Mouse (Mus musculus): ENCODE results near the gene Polr1d. TPM values are rescaled to one million over a fixed set of nuclear protein-coding genes. Genes with fewer than 3 reads are reported as not detected.

Gene Polr1d
- total and polyA plus RNA-seq, 3 experiments: 24.2 to 74.8 (median 66.6) TPM

- 74% methylated on average over 9 of the region's 9 CpGs for WGBS
- Histone ChIP-seq H3K4me3 (no peak overlapping the region), H3K27me3 (ENCODE audit: control insufficient read depth, insufficient read depth, low read length) (no peaks in the 10 kb centered on the region), H3K36me3 (ENCODE audit: control insufficient read depth, insufficient read depth, low read length) (0 out of 2 replicates have a peak, but pooled peaks cover 1% of the 10 kb centered on the region), H3K27ac (no peak overlapping the region), H3K79me2 (replicated peaks; ENCODE audit: control insufficient read depth, insufficient read depth, low read length) (no peaks in the 10 kb centered on the region; the same call in 1 of the 2 replicates), H3K4me1 (ENCODE audit: control insufficient read depth, insufficient read depth, low read length) (peaks cover 9% of the 10 kb centered on the region), H3K9ac (ENCODE audit: low read depth, low read length) (no peak overlapping the region)
- no peak for DNase-seq
- TF ChIP-seq CTCF (IDR thresholded peaks at IDR 0.05) (no peak), POLR2A (IDR thresholded peaks at IDR 0.05; ENCODE audit: insufficient read depth, low read depth, low read length) (no peak), EP300 (IDR thresholded peaks at IDR 0.05; ENCODE audit: insufficient read depth, low read depth, low read length) (no peak)
- intact Hi-C loops (cut with DNase I): no loop called here
These were observed 8.5 kb downstream of the Polr1d start for GRCm38 (mm10) chr5:147085201-147085894.

- 86% methylated on average over 4 of the region's 4 CpGs for WGBS
- peaks cover 11% of the 10 kb centered on the region for H3K4me1 ChIP-seq (ENCODE audit: control insufficient read depth, insufficient read depth, low read length)
These were observed 10.0 kb downstream of the Polr1d start for GRCm38 (mm10) chr5:147086816-147087215.

DNA sequence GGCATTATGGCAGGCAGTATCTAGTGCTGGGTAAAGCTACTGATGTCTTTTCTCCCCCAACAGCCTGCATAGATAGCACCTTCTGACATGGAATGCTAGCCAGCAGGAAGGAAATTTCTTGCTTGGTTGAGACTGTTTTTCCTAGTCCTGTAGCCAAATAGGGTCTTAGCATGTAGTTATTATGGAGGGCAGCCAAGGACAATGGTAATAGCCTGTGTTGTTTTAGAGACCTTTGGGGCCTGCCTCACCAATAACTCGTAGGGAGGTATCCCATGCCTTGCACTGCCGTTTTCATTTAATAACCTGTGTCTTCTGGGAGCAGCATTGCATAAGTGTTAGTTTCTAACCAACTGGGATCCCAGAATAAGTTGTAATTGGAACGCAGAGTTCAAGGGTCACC is 13.0 kb downstream of the Polr1d start:
- Histone ChIP-seq H3K9ac (ENCODE audit: low read depth, low read length) (no peak overlapping the region), H3K79me2 (replicated peaks; ENCODE audit: control insufficient read depth, insufficient read depth, low read length) (no peaks in the 10 kb centered on the region; the same call in 1 of the 2 replicates), H3K4me1 (ENCODE audit: control insufficient read depth, insufficient read depth, low read length) (peaks cover 11% of the 10 kb centered on the region), H3K36me3 (ENCODE audit: control insufficient read depth, insufficient read depth, low read length) (no peaks in the 10 kb centered on the region), H3K4me3 (no peak overlapping the region), H3K27me3 (ENCODE audit: control insufficient read depth, insufficient read depth, low read length) (no peaks in the 10 kb centered on the region), H3K27ac (peak overlapping the region; percentile 1; the same call in 1 of the 2 replicates)
- intact Hi-C loops (cut with DNase I): no loop called here
- no peak for DNase-seq
- WGBS: 48% methylated on average over 3 of the region's 3 CpGs
- TF ChIP-seq EP300 (IDR thresholded peaks at IDR 0.05; ENCODE audit: insufficient read depth, low read depth, low read length) (no peak), POLR2A (IDR thresholded peaks at IDR 0.05; ENCODE audit: insufficient read depth, low read depth, low read length) (no peak), CTCF (IDR thresholded peaks at IDR 0.05) (no peak)

More at GRCm38 (mm10) chr5:147086816-147087215, 10.0 kb downstream of the Polr1d start:
- Histone ChIP-seq H3K27ac (no peak overlapping the region), H3K36me3 (ENCODE audit: control insufficient read depth, insufficient read depth, low read length) (no peaks in the 10 kb centered on the region), H3K27me3 (ENCODE audit: control insufficient read depth, insufficient read depth, low read length) (no peaks in the 10 kb centered on the region), H3K9ac (ENCODE audit: low read depth, low read length) (no peak overlapping the region), H3K4me3 (no peak overlapping the region), H3K79me2 (replicated peaks; ENCODE audit: control insufficient read depth, insufficient read depth, low read length) (no peaks in the 10 kb centered on the region; the same call in 1 of the 2 replicates)
- intact Hi-C loops (cut with DNase I): no loop called here
- DNase-seq: no peak
- no peak for TF ChIP-seq EP300 (IDR thresholded peaks at IDR 0.05; ENCODE audit: insufficient read depth, low read depth, low read length)
- no peak for TF ChIP-seq CTCF (IDR thresholded peaks at IDR 0.05)
- no peak for TF ChIP-seq POLR2A (IDR thresholded peaks at IDR 0.05; ENCODE audit: insufficient read depth, low read depth, low read length)

GRCm38 (mm10) chr5:147090256-147090963 is 13.6 kb downstream of the Polr1d start:
- intact Hi-C loops (cut with DNase I): no loop called here
- TF ChIP-seq POLR2A (IDR thresholded peaks at IDR 0.05; ENCODE audit: insufficient read depth, low read depth, low read length): no peak
- TF ChIP-seq CTCF (IDR thresholded peaks at IDR 0.05): no peak
- no peak for TF ChIP-seq EP300 (IDR thresholded peaks at IDR 0.05; ENCODE audit: insufficient read depth, low read depth, low read length)
- 58% methylated on average over 11 of the region's 11 CpGs for WGBS
- H3K9ac ChIP-seq (ENCODE audit: low read depth, low read length): no peak overlapping the region
- H3K36me3 ChIP-seq (ENCODE audit: control insufficient read depth, insufficient read depth, low read length): no peaks in the 10 kb centered on the region
- H3K27me3 ChIP-seq (ENCODE audit: control insufficient read depth, insufficient read depth, low read length): no peaks in the 10 kb centered on the region
- H3K4me1 ChIP-seq (ENCODE audit: control insufficient read depth, insufficient read depth, low read length): peaks cover 11% of the 10 kb centered on the region
- DNase-seq: no peak
- H3K27ac ChIP-seq: peak overlapping the region; percentile 1; the same call in 1 of the 2 replicates
- H3K79me2 ChIP-seq (replicated peaks; ENCODE audit: control insufficient read depth, insufficient read depth, low read length): no peaks in the 10 kb centered on the region; the same call in 1 of the 2 replicates
- H3K4me3 ChIP-seq: no peak overlapping the region

- no peaks in the 10 kb centered on the region for H3K79me2 ChIP-seq (replicated peaks; ENCODE audit: control insufficient read depth, insufficient read depth, low read length)
- H3K9ac ChIP-seq (ENCODE audit: low read depth, low read length): no peak overlapping the region
- H3K4me3 ChIP-seq: no peak overlapping the region
- 92% methylated on average over 7 of the region's 7 CpGs for WGBS
- H3K27ac ChIP-seq: no peak overlapping the region
- H3K27me3 ChIP-seq (ENCODE audit: control insufficient read depth, insufficient read depth, low read length): no peaks in the 10 kb centered on the region
- no peak for TF ChIP-seq EP300 (IDR thresholded peaks at IDR 0.05; ENCODE audit: insufficient read depth, low read depth, low read length)
- no peak for DNase-seq
- intact Hi-C loops (cut with DNase I): no loop called here
- H3K4me1 ChIP-seq (ENCODE audit: control insufficient read depth, insufficient read depth, low read length): peaks cover 11% of the 10 kb centered on the region
- no peaks in the 10 kb centered on the region for H3K36me3 ChIP-seq (ENCODE audit: control insufficient read depth, insufficient read depth, low read length)
These were observed 15.6 kb downstream of the Polr1d start for GRCm38 (mm10) chr5:147092448-147092847.

GRCm38 (mm10) chr5:147094296-147094695 is 17.4 kb downstream of the Polr1d start:
- no peak for DNase-seq
- no peak for TF ChIP-seq POLR2A (IDR thresholded peaks at IDR 0.05; ENCODE audit: insufficient read depth, low read depth, low read length)
- no peak for TF ChIP-seq CTCF (IDR thresholded peaks at IDR 0.05)
- no peak for TF ChIP-seq EP300 (IDR thresholded peaks at IDR 0.05; ENCODE audit: insufficient read depth, low read depth, low read length)
- H3K4me1 ChIP-seq (ENCODE audit: control insufficient read depth, insufficient read depth, low read length): peaks cover 9% of the 10 kb centered on the region
- no peak overlapping the region for H3K4me3 ChIP-seq
- H3K36me3 ChIP-seq (ENCODE audit: control insufficient read depth, insufficient read depth, low read length): no peaks in the 10 kb centered on the region
- no peaks in the 10 kb centered on the region for H3K79me2 ChIP-seq (replicated peaks; ENCODE audit: control insufficient read depth, insufficient read depth, low read length)
- H3K27me3 ChIP-seq (ENCODE audit: control insufficient read depth, insufficient read depth, low read length): no peaks in the 10 kb centered on the region
- H3K27ac ChIP-seq: no peak overlapping the region
- intact Hi-C loops (cut with DNase I): no loop called here
- 87% methylated on average over 6 of the region's 6 CpGs for WGBS
- H3K9ac ChIP-seq (ENCODE audit: low read depth, low read length): no peak overlapping the region
